ENCODE assay signal across 11 mouse cellular contexts in genomic region chr7:89406011-89406410, GRCm38 (mm10). TPM values are rescaled to one million over a fixed set of nuclear protein-coding genes. Genes with fewer than 3 reads are reported as not detected.
A peak's percentile ranks its signal among the peaks of the same experiment; 100 is the strongest.
DNase-seq lines count a peak whose midpoint lies in the region; ATAC-seq and TF ChIP-seq lines count a peak whose summit lies in the region.
"Had no signal": no experiment of that assay in that cellular context is flagged by ENCODE, and none has a peak within 500 bp of the region (broad histone marks: within the 10 kb centered on the region; RNA-seq: fewer than 3 reads in every experiment).

No protein-coding gene starts in this region.

- TF ChIP-seq POLR2A in kidney, adult 2 months (IDR thresholded peaks at IDR 0.05; ENCODE audit: low read depth, low read length), result no peak

- H3K9ac ChIP-seq in heart, embryonic 16.5 days (ENCODE audit: low read length), result peak overlapping the region; percentile 67
- H3K9ac ChIP-seq in liver, embryonic 12.5 days, result no peak overlapping the region

- peak overlapping the region; percentile 30 for H3K4me3 ChIP-seq in kidney, adult 2 months (ENCODE audit: insufficient read depth, low read depth, low read length)
- peak overlapping the region; percentile 71 for H3K4me3 ChIP-seq in brown adipose tissue, adult 24 weeks (ENCODE audit: insufficient read depth, low read depth, low read length)
- peak overlapping the region; percentile 53 for H3K4me3 ChIP-seq in heart, embryonic 16.5 days (ENCODE audit: low read length)
- peak overlapping the region; percentile 15 for H3K4me3 ChIP-seq in liver, embryonic 12.5 days

- no peaks in the 10 kb centered on the region for H3K27me3 ChIP-seq in kidney, adult 2 months (replicated peaks; ENCODE audit: control insufficient read depth, insufficient read depth, low read length)
- H3K27me3 ChIP-seq in heart, embryonic 16.5 days (ENCODE audit: control insufficient read depth, insufficient read depth, low read length), result no peaks in the 10 kb centered on the region
- H3K27me3 ChIP-seq in liver, embryonic 12.5 days (replicated peaks), result peaks cover 49% of the 10 kb centered on the region

- H3K27ac ChIP-seq in kidney, adult 2 months (ENCODE audit: insufficient read depth, low read depth, low read length), result peak overlapping the region; percentile 54
- peak overlapping the region; percentile 94 for H3K27ac ChIP-seq in brown adipose tissue, adult 24 weeks (replicated peaks; ENCODE audit: low read depth, low read length)
- H3K27ac ChIP-seq in heart, embryonic 16.5 days (ENCODE audit: low read length), result peak overlapping the region; percentile 52
- H3K27ac ChIP-seq in liver, embryonic 12.5 days, result no peak overlapping the region

- ATAC-seq in heart, embryonic 16.5 days (replicated peaks; ENCODE audit: extremely low read depth, insufficient read depth, low FRiP score), result no peak
- ATAC-seq in liver, embryonic 12.5 days, result no peak
- no peak for ATAC-seq in erythroblast, adult 5-6 weeks (replicated peaks; ENCODE audit: low FRiP score, poor library complexity, severe bottlenecking)

- H3K4me2 ChIP-seq in heart, embryonic 16.5 days (ENCODE audit: low read depth, low read length), result peak overlapping the region; percentile 65
- H3K4me2 ChIP-seq in liver, embryonic 12.5 days, result peak overlapping the region; percentile 38

- H3K36me3 ChIP-seq in kidney, adult 2 months (ENCODE audit: control insufficient read depth, insufficient read depth, low read length), result no peaks in the 10 kb centered on the region; the same call in 1 of the 2 replicates
- H3K36me3 ChIP-seq in heart, embryonic 16.5 days (ENCODE audit: control insufficient read depth, insufficient read depth), result peaks cover 20% of the 10 kb centered on the region
- H3K36me3 ChIP-seq in liver, embryonic 12.5 days, result peaks cover 15% of the 10 kb centered on the region

- 8% methylated on average over 1 of the region's 1 CpGs for WGBS in kidney, adult 2 months
- 23% methylated on average over 1 of the region's 1 CpGs for WGBS in heart, embryonic 16.5 days
- WGBS in liver, embryonic 12.5 days (ENCODE audit: insufficient replicate concordance), result 49% methylated on average over 1 of the region's 1 CpGs

- no peak for TF ChIP-seq CTCF in kidney, adult 2 months (conservative IDR thresholded peaks at IDR 0.05; ENCODE audit: insufficient read depth, insufficient read length, low read depth, low read length)

- H3K9me3 ChIP-seq in heart, embryonic 16.5 days (replicated peaks; ENCODE audit: control insufficient read depth, low read length), result no peaks in the 10 kb centered on the region
- H3K9me3 ChIP-seq in liver, embryonic 12.5 days (replicated peaks), result no peaks in the 10 kb centered on the region

- DNase-seq in kidney, adult 2 months, result no peak
- no peak for DNase-seq in kidney, adult 8-10 months
- DNase-seq in gastrocnemius, postnatal 4 days (ENCODE audit: low spot score in 2 of 2), result no peak
- no peak for DNase-seq in layer of hippocampus, postnatal 36 days
- DNase-seq: kidney, adult 11 months; retina, postnatal 1 day; thymus, adult 2 months had no signal

- peaks cover 21% of the 10 kb centered on the region for H3K4me1 ChIP-seq in kidney, adult 2 months (ENCODE audit: control insufficient read depth, insufficient read depth, low read length)
- peaks cover 24% of the 10 kb centered on the region for H3K4me1 ChIP-seq in brown adipose tissue, adult 24 weeks (ENCODE audit: control insufficient read depth, insufficient read depth, insufficient read length, low read length)
- H3K4me1 ChIP-seq in heart, embryonic 16.5 days (ENCODE audit: control insufficient read depth, insufficient read depth, low read length), result peaks cover 21% of the 10 kb centered on the region
- peaks cover 30% of the 10 kb centered on the region for H3K4me1 ChIP-seq in liver, embryonic 12.5 days

RNA-seq across cellular contexts. Expression of gene Fzd4, which starts 1.9 kb away (rescaled TPM):
- 28.7 and 31.2 TPM in 2 replicates for polyA plus RNA-seq in kidney, adult 2 months (2012; rRNA removed)
- 57.1 and 88.8 TPM in 2 replicates for polyA plus RNA-seq in brown adipose tissue, adult 24 weeks (2012; ENCODE audit: insufficient read depth, insufficient read length, missing spikeins)
- 8.5 and 11.2 TPM in 2 replicates for polyA plus RNA-seq in heart, embryonic 16.5 days (2015; fragmentation: Nextera tagmentation; extraction: Ambion mirVana)
- 3.5 and 4.5 TPM in 2 replicates for polyA plus RNA-seq in liver, embryonic 12.5 days (2016; fragmentation: Nextera tagmentation; extraction: Ambion mirVana)
- total RNA-seq in gastrocnemius, postnatal 4 days (2021), result 10 to 100 TPM; 43.9 to 44.1 TPM
- 1 to 10 TPM; 7.4 to 9.0 TPM for total RNA-seq in layer of hippocampus, postnatal 36 days (2021)
- total RNA-seq in erythroblast, adult 5-6 weeks (2015; ENCODE audit: low replicate concordance), result 0.63 TPM in 1 of 2 replicates, not detected in the other
- 0.14 TPM in 1 of 2 replicates, not detected in the other for total RNA-seq in erythroblast, adult 5-6 weeks (2017; ENCODE audit: low replicate concordance)

RNA-seq across cellular contexts. Expression of gene Tmem135, which starts 2.0 kb away (rescaled TPM):
- 53.6 and 100 TPM in 2 replicates for polyA plus RNA-seq in kidney, adult 2 months (2012; rRNA removed)
- 128 and 134 TPM in 2 replicates for polyA plus RNA-seq in brown adipose tissue, adult 24 weeks (2012; ENCODE audit: insufficient read depth, insufficient read length, missing spikeins)
- 25.9 and 27.8 TPM in 2 replicates for polyA plus RNA-seq in heart, embryonic 16.5 days (2015; fragmentation: Nextera tagmentation; extraction: Ambion mirVana)
- 16.0 and 16.7 TPM in 2 replicates for polyA plus RNA-seq in liver, embryonic 12.5 days (2016; fragmentation: Nextera tagmentation; extraction: Ambion mirVana)
- total RNA-seq in gastrocnemius, postnatal 4 days (2021), result 10 to 100 TPM; 26.2 to 27.6 TPM
- total RNA-seq in layer of hippocampus, postnatal 36 days (2021), result 10 to 100 TPM; 72.9 to 82.2 TPM
- 3.1 and 7.7 TPM in 2 replicates for total RNA-seq in erythroblast, adult 5-6 weeks (2015; ENCODE audit: low replicate concordance)
- 0.98 and 10.3 TPM in 2 replicates for total RNA-seq in erythroblast, adult 5-6 weeks (2017; ENCODE audit: low replicate concordance)

Comparison
In these comparisons a context has a peak if more than half of its experiments do, and no peak if none do; other contexts are left out.
1. H3K4me3 ChIP-seq: peak in every context shown above with its lines; median percentile 71 in brown adipose tissue, adult 24 weeks; 53 in heart, embryonic 16.5 days; 30 in kidney, adult 2 months; 15 in liver, embryonic 12.5 days.